Mouse (Mus musculus) hindbrain, embryonic 11.5 days (tissue): Measurements from ENCODE around the gene Ptpn13. TPM values are rescaled to one million over a fixed set of nuclear protein-coding genes. Genes with fewer than 3 reads are reported as not detected.

Experiments used
- ATAC-seq: fragments of 200-750 bp; cut with Nextera tagmentation; 2 replicates; pipeline ENCODE4 v1.8.0; 2017; ENCODE audit warnings: mild to moderate bottlenecking, moderate TSS enrichment, moderate library complexity; ENCODE audit not compliant: low FRiP score
- DNase-seq: peaks from one replicate; pipeline ENCODE4 v3.0.0-alpha.2; 2015; ENCODE audit warnings: low spot score
- H3K27ac ChIP-seq: fragments of 300-500 bp; sonication (generic); 2 replicates; pipeline ENCODE4 v1.5.1; 2014; ENCODE audit warnings: mild to moderate bottlenecking, low read depth, low read length
- H3K27me3 ChIP-seq: fragments of 300-500 bp; sonication (generic); 2 replicates; pipeline ENCODE4 v1.6.1; 2014; ENCODE audit warnings: mild to moderate bottlenecking, low read length, moderate library complexity, mixed read lengths; ENCODE audit not compliant: control insufficient read depth, insufficient read depth
- H3K36me3 ChIP-seq: fragments of 300-500 bp; sonication (generic); 2 replicates; pipeline ENCODE4 v1.6.1; 2014; ENCODE audit warnings: mild to moderate bottlenecking, low read length, moderate library complexity, mixed read lengths; ENCODE audit not compliant: control insufficient read depth, insufficient read depth
- H3K4me1 ChIP-seq: fragments of 300-500 bp; sonication (generic); replicated peaks from 2 replicates; pipeline ENCODE4 v1.6.1; 2014; ENCODE audit warnings: low read length, mixed read lengths; ENCODE audit not compliant: control insufficient read depth, insufficient read depth
- H3K4me2 ChIP-seq: fragments of 300-500 bp; sonication (generic); replicated peaks from 2 replicates; pipeline ENCODE4 v1.6.1; 2014; ENCODE audit warnings: mild to moderate bottlenecking, low read depth, low read length
- H3K4me3 ChIP-seq: fragments of 300-500 bp; sonication (generic); 2 replicates; pipeline ENCODE4 v1.5.1; 2014; ENCODE audit warnings: low read depth, low read length
- H3K9ac ChIP-seq: fragments of 300-500 bp; sonication (generic); 2 replicates; pipeline ENCODE4 v1.6.1; 2014; ENCODE audit warnings: low read depth, low read length
- H3K9me3 ChIP-seq: fragments of 300-500 bp; sonication (generic); 2 replicates; pipeline ENCODE4 v1.6.1; 2016; ENCODE audit warnings: low read length; ENCODE audit not compliant: control insufficient read depth
- WGBS: fragments of 180-500 bp; shearing (Covaris S2); extraction: QIAGEN DNeasy Blood & Tissue Kit; methylation state at CpG from one replicate; pipeline ENCODE4 v1.1.7; 2014; 5-methylcytosine and 5-hydroxymethylcytosine counted together
- polyA plus RNA-seq: library from polyadenylated mRNA; unstranded; fragments of >200 nt; fragmentation: Nextera tagmentation; extraction: Ambion mirVana; gene quantifications from 2 replicates; pipeline ENCODE4 v1.2.1, GENCODE M21; 2014

The Ptpn13 gene
- polyA plus RNA-seq, 1 experiment from 2014 or later: 19.3 TPM

GRCm38 (mm10) chr5:103418009-103418408, 7.0 kb upstream of the Ptpn13 start:
- Histone ChIP-seq H3K36me3 (no peaks in the 10 kb centered on the region), H3K4me2 (no peak overlapping the region), H3K9ac (no peak overlapping the region), H3K9me3 (no peaks in the 10 kb centered on the region), H3K4me1 (no peaks in the 10 kb centered on the region), H3K27me3 (no peaks in the 10 kb centered on the region), H3K4me3 (no peak overlapping the region), H3K27ac (no peak overlapping the region)
- WGBS: 85% methylated on average over 9 of the region's 9 CpGs
- ATAC-seq (no peak), DNase-seq (no peak)

- no peaks in the 10 kb centered on the region for H3K27me3 ChIP-seq
- WGBS: 49% methylated on average over 3 of the region's 3 CpGs
- no peaks in the 10 kb centered on the region; the same call in 1 of the 2 replicates for H3K4me1 ChIP-seq
- H3K4me3 ChIP-seq: no peak overlapping the region
- no peaks in the 10 kb centered on the region for H3K9me3 ChIP-seq
- no peak overlapping the region for H3K27ac ChIP-seq
- H3K9ac ChIP-seq: no peak overlapping the region
- H3K36me3 ChIP-seq: no peaks in the 10 kb centered on the region
- DNase-seq (no peak), ATAC-seq (no peak)
- H3K4me2 ChIP-seq: no peak overlapping the region
These were observed 6.1 kb upstream of the Ptpn13 start for GRCm38 (mm10) chr5:103418886-103419285.

GRCm38 (mm10) chr5:103420568-103420967, 4.4 kb upstream of the Ptpn13 start:
- DNase-seq: no peak
- no peak for ATAC-seq
- Histone ChIP-seq H3K9ac (no peak overlapping the region), H3K36me3 (no peaks in the 10 kb centered on the region), H3K4me2 (no peak overlapping the region), H3K27me3 (no peaks in the 10 kb centered on the region), H3K4me1 (no peaks in the 10 kb centered on the region; the same call in 1 of the 2 replicates), H3K4me3 (no peak overlapping the region), H3K27ac (no peak overlapping the region), H3K9me3 (no peaks in the 10 kb centered on the region)
- 60% methylated on average over 10 of the region's 10 CpGs for WGBS

- Histone ChIP-seq H3K36me3 (no peaks in the 10 kb centered on the region), H3K4me3 (no peak overlapping the region), H3K27me3 (no peaks in the 10 kb centered on the region), H3K27ac (no peak overlapping the region), H3K9me3 (no peaks in the 10 kb centered on the region), H3K9ac (no peak overlapping the region), H3K4me2 (no peak overlapping the region), H3K4me1 (no peaks in the 10 kb centered on the region; the same call in 1 of the 2 replicates)
- ATAC-seq (no peak), DNase-seq (no peak)
- 66% methylated on average over 6 of the region's 6 CpGs for WGBS
These were observed 2.4 kb upstream of the Ptpn13 start for GRCm38 (mm10) chr5:103422609-103423008.

DNA sequence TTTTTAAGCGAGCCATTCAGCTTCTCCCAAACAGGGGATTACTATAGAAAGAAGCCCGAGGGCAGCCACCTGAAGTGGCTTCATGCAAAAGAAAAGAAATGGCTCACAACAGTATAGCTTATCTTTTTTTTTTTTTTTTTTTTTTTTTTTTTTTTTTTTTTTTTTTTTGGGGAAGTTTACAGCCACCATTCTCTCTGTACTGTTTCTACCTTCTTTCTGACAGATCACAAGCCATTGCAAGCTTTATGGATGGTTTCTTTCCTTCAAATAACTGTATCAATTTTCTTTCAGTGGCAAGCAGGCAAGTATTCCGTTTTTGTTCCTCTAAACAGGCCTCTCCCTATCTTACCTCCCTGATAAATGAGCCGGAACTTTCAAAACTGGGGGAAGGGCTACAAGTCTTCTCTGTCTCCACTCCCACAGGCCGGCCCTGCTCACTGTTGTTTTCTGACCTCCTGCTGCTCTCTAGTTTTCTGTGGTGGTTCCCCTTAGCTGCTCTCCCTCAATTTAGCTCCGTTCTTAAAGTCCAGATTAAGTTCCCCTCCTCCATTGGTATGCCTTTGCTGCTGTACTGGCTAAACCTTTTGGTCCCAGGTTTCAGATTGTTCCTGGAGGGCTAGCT, 1.6 kb upstream of the Ptpn13 start:
- Histone ChIP-seq H3K4me1 (no peaks in the 10 kb centered on the region; the same call in 1 of the 2 replicates), H3K27ac (0 out of 2 replicates have a peak overlapping the region, but pooled peaks have one; percentile 2), H3K4me3 (no peak overlapping the region; the same call in 1 of the 2 replicates), H3K27me3 (no peaks in the 10 kb centered on the region), H3K4me2 (peak overlapping the region; percentile 82), H3K36me3 (no peaks in the 10 kb centered on the region), H3K9ac (no peak overlapping the region), H3K9me3 (no peaks in the 10 kb centered on the region)
- DNase-seq: peak; percentile 60
- whole genome bisulfite sequencing: 7% methylated on average over 6 of the region's 6 CpGs
- ATAC-seq: no peak

DNA sequence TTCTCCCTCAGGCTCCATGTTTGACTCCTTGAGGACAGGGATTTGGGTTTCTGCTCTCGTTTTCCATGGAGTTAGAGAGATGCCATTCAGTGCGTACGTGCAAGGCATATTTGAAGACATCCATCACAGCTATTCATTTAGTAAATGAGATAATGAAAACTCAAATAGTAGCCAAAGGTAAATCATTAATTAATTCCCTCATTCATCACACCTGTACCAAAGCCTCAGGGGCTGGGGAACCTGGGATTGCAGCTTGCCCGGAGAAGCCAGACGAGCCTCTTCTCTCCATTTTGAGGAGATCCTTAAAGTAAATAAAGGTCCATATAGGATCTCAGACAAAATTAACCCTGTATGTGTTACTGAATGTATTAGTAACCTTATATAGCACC, 1.1 kb upstream of the Ptpn13 start:
- H3K27me3 ChIP-seq: no peaks in the 10 kb centered on the region
- no peaks in the 10 kb centered on the region for H3K36me3 ChIP-seq
- no peak overlapping the region for H3K9ac ChIP-seq
- H3K4me1 ChIP-seq: no peaks in the 10 kb centered on the region; the same call in 1 of the 2 replicates
- H3K27ac ChIP-seq: peak overlapping the region; percentile 80; the same call in 1 of the 2 replicates
- ATAC-seq (no peak), DNase-seq (no peak)
- H3K4me3 ChIP-seq: peak overlapping the region; percentile 8
- no peaks in the 10 kb centered on the region for H3K9me3 ChIP-seq
- peak overlapping the region; percentile 82 for H3K4me2 ChIP-seq
- WGBS: 4% methylated on average over 5 of the region's 5 CpGs

DNA sequence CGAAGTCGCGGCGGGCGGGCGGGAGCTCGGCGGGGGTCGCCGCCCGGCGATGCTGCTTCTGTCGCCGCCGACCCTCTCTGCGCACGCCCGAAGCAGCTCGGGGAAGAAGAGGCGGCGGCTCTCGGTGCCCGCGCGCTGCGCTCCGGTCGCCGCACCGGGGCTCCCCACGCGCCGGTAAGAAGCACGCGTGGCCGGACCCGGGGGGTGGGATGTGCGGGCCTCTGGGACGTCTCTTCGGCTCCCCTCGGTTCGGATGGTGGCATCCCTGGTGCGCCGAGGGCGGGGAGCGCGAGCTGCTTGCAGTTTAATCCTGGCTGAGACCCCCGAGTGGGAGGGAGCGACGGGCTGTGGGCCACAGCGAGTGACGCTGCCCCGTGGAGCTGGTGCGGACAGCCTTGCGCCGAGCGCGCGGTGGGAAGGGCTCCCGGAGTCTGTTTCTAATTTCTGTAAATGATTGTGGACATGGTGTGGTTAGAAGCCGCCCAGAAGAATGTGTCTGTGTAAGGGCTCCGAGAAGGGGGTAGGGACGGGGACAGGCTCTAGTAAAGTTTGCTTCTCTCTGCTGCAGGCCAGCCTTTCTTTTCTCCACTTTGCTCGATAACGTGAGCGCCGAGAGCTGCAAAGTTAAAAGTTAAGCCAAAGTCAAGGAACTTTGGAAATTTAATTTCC, 505 bp downstream of the Ptpn13 start:
- H3K4me1 ChIP-seq: no peaks in the 10 kb centered on the region; the same call in 1 of the 2 replicates
- no peaks in the 10 kb centered on the region for H3K9me3 ChIP-seq
- ATAC-seq (peak; percentile 39; the same call in 1 of the 2 replicates), DNase-seq (peak; percentile 67)
- H3K36me3 ChIP-seq: no peaks in the 10 kb centered on the region
- peak overlapping the region; percentile 91 for H3K4me3 ChIP-seq
- H3K27me3 ChIP-seq: no peaks in the 10 kb centered on the region
- peak overlapping the region; percentile 82 for H3K4me2 ChIP-seq
- H3K9ac ChIP-seq: peak overlapping the region; percentile 83
- under 1% methylated on average over 58 of the region's 67 CpGs for whole genome bisulfite sequencing
- H3K27ac ChIP-seq: peak overlapping the region; percentile 86

GRCm38 (mm10) chr5:103426250-103426649, 1.3 kb downstream of the Ptpn13 start:
- Histone ChIP-seq H3K4me2 (peak overlapping the region; percentile 82), H3K27me3 (no peaks in the 10 kb centered on the region), H3K9ac (peak overlapping the region; percentile 83; the same call in 1 of the 2 replicates), H3K9me3 (no peaks in the 10 kb centered on the region), H3K4me3 (peak overlapping the region; percentile 91), H3K27ac (no peak overlapping the region), H3K4me1 (no peaks in the 10 kb centered on the region; the same call in 1 of the 2 replicates), H3K36me3 (no peaks in the 10 kb centered on the region)
- no peak for ATAC-seq
- 15% methylated on average over 9 of the region's 9 CpGs for WGBS
- DNase-seq: no peak

GRCm38 (mm10) chr5:103430986-103431385, 6.0 kb downstream of the Ptpn13 start:
- Histone ChIP-seq H3K27me3 (no peaks in the 10 kb centered on the region), H3K36me3 (no peaks in the 10 kb centered on the region), H3K27ac (no peak overlapping the region), H3K9ac (no peak overlapping the region), H3K4me2 (no peak overlapping the region), H3K4me3 (no peak overlapping the region), H3K9me3 (no peaks in the 10 kb centered on the region), H3K4me1 (no peaks in the 10 kb centered on the region)
- no peak for DNase-seq
- ATAC-seq: no peak
- 80% methylated on average over 3 of the region's 3 CpGs for WGBS
